Mouse (Mus musculus) lung, embryonic 14.5 days (tissue): Measurements from ENCODE around the gene Macf1. TPM values are rescaled to one million over a fixed set of nuclear protein-coding genes. Genes with fewer than 3 reads are reported as not detected.

Source experiments
- ATAC-seq: fragments of 200-750 bp; cut with Nextera tagmentation; 2 replicates; pipeline ENCODE4 v1.8.0; 2017; ENCODE audit warnings: mild to moderate bottlenecking, moderate TSS enrichment, moderate library complexity; ENCODE audit not compliant: insufficient read depth
- DNase-seq: peaks from one replicate; pipeline ENCODE4 v3.0.0-alpha.2; 2015
- H3K27ac ChIP-seq: fragments of 300-500 bp; sonication (generic); 2 replicates; pipeline ENCODE4 v1.5.1; 2014; ENCODE audit warnings: low read depth, mild to moderate bottlenecking, moderate library complexity
- H3K27me3 ChIP-seq: fragments of 300-500 bp; sonication (generic); 2 replicates; pipeline ENCODE4 v1.6.1; 2014; ENCODE audit warnings: low read length, control low read depth; ENCODE audit not compliant: insufficient read depth
- H3K36me3 ChIP-seq: fragments of 300-500 bp; sonication (generic); 2 replicates; pipeline ENCODE4 v1.6.1; 2014; ENCODE audit warnings: control low read depth; ENCODE audit not compliant: insufficient read depth
- H3K4me1 ChIP-seq: fragments of 300-500 bp; sonication (generic); 2 replicates; pipeline ENCODE4 v1.6.1; 2014; ENCODE audit warnings: antibody characterized with exemption, control low read depth; ENCODE audit not compliant: insufficient read depth
- H3K4me2 ChIP-seq: fragments of 300-500 bp; sonication (generic); 2 replicates; pipeline ENCODE4 v1.6.1; 2014; ENCODE audit warnings: mild to moderate bottlenecking
- H3K4me3 ChIP-seq: fragments of 300-500 bp; sonication (generic); 2 replicates; pipeline ENCODE4 v1.5.1; 2014; ENCODE audit warnings: low read depth, low read length
- H3K9ac ChIP-seq: fragments of 300-500 bp; sonication (generic); 2 replicates; pipeline ENCODE4 v1.6.1; 2014
- H3K9me3 ChIP-seq: fragments of 300-500 bp; sonication (generic); 2 replicates; pipeline ENCODE4 v1.6.1; 2016; ENCODE audit warnings: low read depth, low read length, control low read depth
- CTCF ChIP-seq: IDR thresholded peaks from 2 replicates; pipeline ENCODE4 v1.5.1; 2016; ENCODE audit warnings: antibody characterized with exemption, low read depth
- WGBS: fragments of 180-500 bp; shearing (Covaris S2); extraction: QIAGEN DNeasy Blood & Tissue Kit; methylation state at CpG from one replicate; pipeline ENCODE4 v1.1.7; 2014; 5-methylcytosine and 5-hydroxymethylcytosine counted together
- polyA plus RNA-seq: library from polyadenylated mRNA; unstranded; fragments of >200 nt; fragmentation: Nextera tagmentation; extraction: Ambion mirVana; gene quantifications from 2 replicates; pipeline ENCODE4 v1.2.1, GENCODE M21; 2014

The Macf1 gene
- polyA plus RNA-seq, 1 experiment from 2014 or later, result 103 TPM

- Histone ChIP-seq H3K4me2 (no peak overlapping the region), H3K9me3 (no peaks in the 10 kb centered on the region), H3K27me3 (no peaks in the 10 kb centered on the region), H3K9ac (no peak overlapping the region), H3K36me3 (no peaks in the 10 kb centered on the region), H3K27ac (peak overlapping the region; percentile 61), H3K4me1 (peaks cover 14% of the 10 kb centered on the region), H3K4me3 (no peak overlapping the region)
- TF ChIP-seq CTCF, result no peak
- DNase-seq (peak; percentile 54), ATAC-seq (no peak)
- WGBS, result 60% methylated on average over 11 of the region's 11 CpGs
Observed at GRCm38 (mm10) chr4:123598519-123599228, 85.5 kb downstream of the Macf1 start.

- Histone ChIP-seq H3K4me2 (peak overlapping the region; percentile 18; the same call in 1 of the 2 replicates), H3K9ac (no peak overlapping the region), H3K4me1 (peaks cover 24% of the 10 kb centered on the region), H3K27me3 (no peaks in the 10 kb centered on the region), H3K4me3 (no peak overlapping the region), H3K9me3 (no peaks in the 10 kb centered on the region), H3K27ac (peak overlapping the region; percentile 58), H3K36me3 (no peaks in the 10 kb centered on the region)
- ATAC-seq, result no peak; the same call in 1 of the 2 replicates
- TF ChIP-seq CTCF, result no peak
- peak; percentile 38 for DNase-seq
- 33% methylated on average over 5 of the region's 5 CpGs for WGBS
Observed at GRCm38 (mm10) chr4:123594381-123594806, 89.8 kb downstream of the Macf1 start.

- peak overlapping the region; percentile 58; the same call in 1 of the 2 replicates for H3K27ac ChIP-seq
- H3K27me3 ChIP-seq, result no peaks in the 10 kb centered on the region
- no peak for TF ChIP-seq CTCF
- peaks cover 23% of the 10 kb centered on the region for H3K4me1 ChIP-seq
- ATAC-seq (peak; percentile 66), DNase-seq (peak; percentile 80)
- no peak overlapping the region for H3K4me2 ChIP-seq
- H3K9ac ChIP-seq, result no peak overlapping the region
- H3K9me3 ChIP-seq, result no peaks in the 10 kb centered on the region
- no peaks in the 10 kb centered on the region for H3K36me3 ChIP-seq
- H3K4me3 ChIP-seq, result no peak overlapping the region
- WGBS, result 19% methylated on average over 3 of the region's 3 CpGs
Observed at GRCm38 (mm10) chr4:123593664-123594063, 90.5 kb downstream of the Macf1 start.

GRCm38 (mm10) chr4:123592046-123592445, 92.1 kb downstream of the Macf1 start:
- H3K4me2 ChIP-seq, result no peak overlapping the region
- DNase-seq, result no peak
- TF ChIP-seq CTCF, result no peak
- H3K36me3 ChIP-seq, result no peaks in the 10 kb centered on the region
- H3K4me1 ChIP-seq, result peaks cover 23% of the 10 kb centered on the region
- no peak overlapping the region for H3K4me3 ChIP-seq
- H3K9me3 ChIP-seq, result no peaks in the 10 kb centered on the region
- no peak for ATAC-seq
- H3K9ac ChIP-seq, result no peak overlapping the region
- 80% methylated on average over 5 of the region's 5 CpGs for WGBS
- no peaks in the 10 kb centered on the region for H3K27me3 ChIP-seq
- H3K27ac ChIP-seq, result no peak overlapping the region

GRCm38 (mm10) chr4:123591026-123591635, 93.0 kb downstream of the Macf1 start:
- no peaks in the 10 kb centered on the region for H3K36me3 ChIP-seq
- H3K9me3 ChIP-seq, result no peaks in the 10 kb centered on the region
- peaks cover 23% of the 10 kb centered on the region for H3K4me1 ChIP-seq
- H3K4me3 ChIP-seq, result no peak overlapping the region
- ATAC-seq (no peak), DNase-seq (no peak)
- 63% methylated on average over 4 of the region's 4 CpGs for WGBS
- no peak overlapping the region for H3K9ac ChIP-seq
- H3K4me2 ChIP-seq, result no peak overlapping the region
- no peak for TF ChIP-seq CTCF
- no peak overlapping the region for H3K27ac ChIP-seq
- H3K27me3 ChIP-seq, result no peaks in the 10 kb centered on the region

GRCm38 (mm10) chr4:123589496-123589895, 94.7 kb downstream of the Macf1 start:
- ATAC-seq, result no peak
- peaks cover 18% of the 10 kb centered on the region for H3K4me1 ChIP-seq

More at GRCm38 (mm10) chr4:123589496-123589895, 94.7 kb downstream of the Macf1 start:
- WGBS, result 64% methylated on average over 3 of the region's 3 CpGs
- Histone ChIP-seq H3K27ac (peak overlapping the region; percentile 82), H3K9ac (no peak overlapping the region), H3K27me3 (no peaks in the 10 kb centered on the region), H3K9me3 (no peaks in the 10 kb centered on the region), H3K4me2 (no peak overlapping the region), H3K36me3 (no peaks in the 10 kb centered on the region), H3K4me3 (no peak overlapping the region)
- TF ChIP-seq CTCF, result no peak
- no peak for DNase-seq
